In genomic region chr3:23706748-23707147, GRCm38 (mm10) we compare ENCODE assay signal across 15 mouse cellular contexts.
"Had no signal": no experiment of that assay in that cellular context is flagged by ENCODE, and none has a peak within 500 bp of the region (broad histone marks: within the 10 kb centered on the region; RNA-seq: fewer than 3 reads in every experiment).

No protein-coding gene starts in this region.

- H3K36me3 ChIP-seq: neural tube, embryonic 15.5 days; stomach, embryonic 15.5 days had no signal

- DNase-seq: retina, postnatal 1 day; right cerebral cortex, adult 18-20 months; right cerebral cortex, postnatal 14 days; right cerebral cortex, postnatal 25 days; right cerebral cortex, postnatal 4 days; spleen, adult 18-20 months; thymus, adult 18-20 months; thymus, adult 2 months; thymus, postnatal 14 days; thymus, postnatal 25 days; thymus, postnatal 36 days; thymus, postnatal 4 days had no signal

- H3K4me2 ChIP-seq: neural tube, embryonic 15.5 days; stomach, embryonic 15.5 days had no signal

- H3K4me3 ChIP-seq: neural tube, embryonic 15.5 days; stomach, embryonic 15.5 days had no signal

- H3K27ac ChIP-seq: neural tube, embryonic 15.5 days; stomach, embryonic 15.5 days; stomach, postnatal 0 days had no signal

- H3K9me3 ChIP-seq: neural tube, embryonic 15.5 days; stomach, embryonic 15.5 days had no signal

- H3K9ac ChIP-seq: neural tube, embryonic 15.5 days; stomach, embryonic 15.5 days had no signal

- H3K27me3 ChIP-seq: neural tube, embryonic 15.5 days; stomach, embryonic 15.5 days had no signal

- H3K4me1 ChIP-seq: neural tube, embryonic 15.5 days; stomach, embryonic 15.5 days had no signal
